Mouse (Mus musculus) bone marrow macrophage, adult 2 months (primary cell): ENCODE measurements around the gene Dynlt1c.
"Not testable (repeated sequence)": the region's sequence is repeated elsewhere in the genome, so short reads cannot be mapped to it uniquely, and the experiment has no call there.

ENCODE experiments used
- CTCF ChIP-seq: IDR thresholded peaks from 2 replicates; pipeline ENCODE4 v1.5.1; 2012; ENCODE audit warnings: low read depth, mild to moderate bottlenecking, low read length, moderate library complexity
- POLR2A ChIP-seq: IDR thresholded peaks from 2 replicates; pipeline ENCODE4 v1.6.1; 2012; ENCODE audit warnings: mild to moderate bottlenecking, low read depth, low read length, borderline replicate concordance

DNA sequence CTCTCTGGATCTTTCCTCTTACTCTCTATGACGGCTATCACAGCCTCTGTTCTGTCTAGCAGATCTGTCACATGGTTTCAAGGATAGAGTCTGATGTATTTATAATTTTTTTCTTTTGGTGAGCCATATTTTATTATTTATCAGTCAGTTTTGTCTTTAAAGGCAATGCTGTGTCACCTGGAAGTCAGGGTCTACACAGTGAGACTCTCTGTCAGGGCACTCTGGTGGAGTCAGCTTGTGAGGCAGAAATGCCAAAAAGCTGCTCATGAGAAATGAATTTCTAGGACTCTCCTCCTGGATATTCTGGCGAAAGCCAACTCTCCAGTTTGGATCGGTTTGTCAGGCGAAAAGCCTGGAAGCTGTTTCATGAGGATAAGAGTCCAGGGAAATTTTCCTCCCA lies 34.3 kb downstream of the Dynlt1c start:
- not testable (repeated sequence) for TF ChIP-seq CTCF, POLR2A
